Mouse (Mus musculus) cerebellum, adult 2 months (tissue): ENCODE measurements around the gene Slc16a8.

Experiments used
- CTCF ChIP-seq: fragments of 200-500 bp; IDR thresholded peaks from 2 replicates; pipeline ENCODE4 v1.5.1; 2011; ENCODE audit warnings: low read depth, mild to moderate bottlenecking, control low read depth, low read length, moderate library complexity, borderline replicate concordance; ENCODE audit not compliant: insufficient read depth
- POLR2A ChIP-seq: fragments of 200-500 bp; IDR thresholded peaks from 2 replicates; pipeline ENCODE4 v1.6.1; 2011; ENCODE audit warnings: low read length, control low read depth, borderline replicate concordance; ENCODE audit not compliant: insufficient read depth

GRCm38 (mm10) chr15:79251168-79251567 is 3.4 kb downstream of the Slc16a8 start:
- TF ChIP-seq CTCF: no peak
- TF ChIP-seq POLR2A: no peak
